Mouse (Mus musculus) retina, embryonic 14.5 days (tissue): ENCODE measurements around the gene Pard3.

Source experiments
- DNase-seq: peaks from one replicate; pipeline ENCODE4 v3.0.0-alpha.2; 2015; ENCODE audit warnings: low spot score

Pard3 gene

DNA sequence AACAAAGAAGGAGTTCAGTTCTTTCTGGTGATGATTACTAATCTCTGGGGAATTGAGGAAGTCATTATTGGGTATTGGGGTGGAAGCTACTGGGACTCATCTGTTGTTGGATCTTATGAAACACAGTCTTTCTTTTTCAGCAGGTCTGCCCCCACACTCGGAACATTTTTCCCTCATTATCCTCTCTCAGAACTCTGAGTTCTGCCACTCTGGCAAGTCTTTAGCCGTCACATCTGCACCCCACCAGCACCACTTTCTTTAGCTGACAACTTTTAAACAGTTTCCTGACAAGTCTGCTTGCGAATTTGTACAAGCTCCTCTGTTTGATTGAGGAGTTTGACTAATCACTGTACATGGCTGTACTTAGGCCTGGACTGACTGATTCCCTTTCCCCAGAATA, 118.4 kb downstream of the Pard3 start:
- peak; percentile 1 for DNase-seq

DNA sequence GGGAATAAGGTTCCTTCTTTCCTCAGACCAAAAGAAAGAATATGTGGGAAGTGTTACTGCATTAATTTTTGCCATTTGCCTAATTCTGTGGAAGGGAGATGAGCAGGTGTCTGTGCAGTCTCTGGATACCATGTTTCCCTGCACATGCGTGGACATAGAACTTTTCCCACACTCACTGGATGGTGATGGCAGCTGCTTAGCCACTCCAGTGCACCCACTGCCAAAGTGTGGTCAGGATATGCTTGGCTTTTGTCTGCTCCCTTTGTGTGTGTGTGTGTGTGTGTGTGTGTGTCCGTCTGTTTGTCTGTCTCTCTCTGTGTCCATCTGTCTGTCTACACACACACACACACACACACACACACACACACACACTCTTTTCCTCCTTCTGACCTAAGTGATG, 119.8 kb downstream of the Pard3 start:
- DNase-seq = peak; percentile 1

DNA sequence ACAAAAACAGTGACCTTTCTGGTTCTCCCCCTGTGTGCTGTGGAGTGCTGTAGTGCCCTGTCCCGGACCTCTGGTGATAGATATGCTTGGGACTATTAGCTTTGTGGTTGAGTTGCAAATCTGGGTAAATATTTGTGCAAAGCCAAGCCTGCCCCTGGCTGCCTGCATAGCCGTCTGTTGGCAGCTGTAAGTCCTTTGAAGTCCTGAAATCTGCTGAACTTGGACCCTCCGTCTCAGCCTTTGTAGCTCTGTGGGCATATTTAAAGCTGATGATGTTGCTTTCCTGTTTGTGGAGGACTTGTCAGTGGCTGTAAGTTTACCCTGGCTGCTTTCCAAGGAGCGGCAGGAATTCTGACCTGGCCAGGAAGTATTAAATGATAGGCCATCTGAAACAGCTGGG, 120.3 kb downstream of the Pard3 start:
- DNase-seq = peak; percentile 2

DNA sequence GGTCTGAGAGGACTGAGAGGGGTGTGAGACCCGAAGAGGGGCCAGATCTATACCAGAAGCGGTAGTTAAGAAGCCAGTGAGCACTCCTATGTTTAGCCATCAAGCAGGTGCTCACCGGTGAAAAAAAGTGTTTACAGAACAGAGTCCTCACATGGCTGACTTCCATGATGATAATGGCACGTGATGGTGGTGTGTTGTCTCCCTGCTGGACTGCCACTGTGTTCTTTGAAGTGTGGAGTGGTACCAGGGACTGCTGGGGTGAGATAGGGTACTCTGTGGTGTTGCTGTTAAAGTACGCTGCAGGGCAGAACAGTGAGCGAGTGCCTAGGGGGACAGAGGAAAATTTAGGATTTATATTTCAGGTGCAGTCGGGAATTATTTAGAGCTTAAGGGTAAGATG, 122.2 kb downstream of the Pard3 start:
- peak; percentile 10 for DNase-seq

DNA sequence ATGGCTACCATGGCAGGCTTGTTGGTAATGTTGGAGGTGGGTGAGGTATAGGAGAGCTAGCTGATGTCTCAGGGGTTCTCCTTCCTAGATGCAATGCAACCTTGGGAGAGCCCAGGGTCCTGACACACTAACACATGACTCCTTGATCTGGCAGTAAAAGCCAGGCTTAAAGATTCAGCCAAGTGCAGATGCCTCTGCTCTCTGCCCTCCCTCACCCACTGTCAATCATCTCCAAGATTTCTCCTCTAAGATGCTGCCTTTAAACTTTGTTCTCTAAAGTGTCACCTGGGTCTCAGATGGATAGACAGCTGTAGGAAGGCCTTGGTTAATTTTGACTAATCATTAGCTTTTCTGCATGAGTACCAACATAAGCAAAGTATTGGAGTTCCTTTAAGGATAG, 125.0 kb downstream of the Pard3 start:
- peak; percentile 1 for DNase-seq

DNA sequence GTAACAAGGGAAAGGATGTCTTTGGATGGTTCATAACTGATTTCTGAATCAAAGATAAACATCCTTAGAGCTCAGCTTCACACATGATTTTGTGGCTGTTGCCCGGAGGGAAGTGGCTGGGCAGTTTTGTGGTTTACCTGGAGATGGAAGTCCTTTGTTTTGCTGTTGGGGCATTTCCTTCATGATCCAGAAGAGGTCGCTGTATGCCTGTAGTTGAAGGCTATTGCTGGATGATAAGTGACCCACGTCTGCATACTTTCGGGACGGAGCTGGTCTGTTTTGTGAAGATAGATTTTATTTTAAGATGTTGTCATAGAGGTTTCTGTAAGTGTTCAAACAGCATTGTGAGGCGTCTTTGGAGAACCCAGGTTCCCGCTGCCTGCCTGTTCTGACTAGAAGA, 126.7 kb downstream of the Pard3 start:
- peak; percentile 82 for DNase-seq

DNA sequence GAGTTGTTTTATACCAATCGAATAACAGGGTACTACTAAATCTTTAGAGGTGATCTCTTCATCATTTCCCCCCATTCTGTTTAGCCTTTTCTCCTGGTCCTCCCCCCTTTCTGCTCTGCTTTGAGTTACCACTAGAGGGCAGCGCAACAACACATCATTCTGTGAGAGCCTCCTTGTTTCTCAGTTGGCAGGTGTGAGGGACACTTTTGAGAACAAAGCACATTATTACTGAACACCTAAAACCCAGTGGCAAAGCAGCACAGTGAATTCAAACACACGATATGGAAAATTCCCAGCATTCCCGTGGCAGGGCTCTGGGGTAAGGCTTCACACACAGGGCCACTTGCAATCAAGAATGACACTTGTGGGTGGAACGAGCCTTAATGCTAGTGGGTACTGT, 127.7 kb downstream of the Pard3 start:
- DNase-seq = peak; percentile 81

DNA sequence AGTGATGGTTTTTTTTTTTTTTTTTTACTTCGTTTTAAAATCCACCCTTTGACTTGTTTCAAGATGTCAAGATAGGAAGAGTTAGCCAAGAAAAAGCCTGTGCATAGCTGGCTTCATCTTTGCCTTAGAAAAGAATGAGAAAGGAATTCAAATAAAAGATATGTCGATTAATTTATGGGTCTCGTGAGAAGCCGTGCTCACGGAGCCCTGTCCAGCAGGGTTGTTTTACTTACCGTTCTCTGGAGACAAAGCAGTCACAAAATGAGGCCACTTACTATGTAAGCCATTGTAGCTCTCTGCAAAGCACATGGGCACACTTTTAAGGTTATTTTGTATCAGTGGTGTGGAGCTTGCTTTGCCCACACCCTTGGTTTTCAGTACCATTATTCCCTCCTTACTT, 128.1 kb downstream of the Pard3 start:
- peak; percentile 45 for DNase-seq

DNA sequence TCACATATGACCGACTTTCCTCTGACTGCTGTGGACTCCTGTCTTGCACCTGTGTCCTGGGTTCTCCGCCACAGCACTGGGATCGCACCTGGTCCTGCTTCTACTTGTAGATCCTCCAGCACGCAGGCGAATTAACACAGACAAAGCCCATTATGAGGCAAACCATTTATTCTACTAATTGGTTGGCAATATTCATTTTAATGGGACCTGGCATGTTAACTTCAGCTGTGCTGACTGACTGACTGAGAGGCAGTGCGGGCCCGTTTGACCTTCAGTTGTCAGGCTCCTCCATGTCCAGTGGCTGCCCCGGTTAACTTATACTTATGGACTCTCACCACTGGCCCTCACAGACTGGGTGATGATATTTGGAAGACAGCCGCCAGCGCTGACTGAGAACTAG, 128.6 kb downstream of the Pard3 start:
- DNase-seq = peak; percentile 69

DNA sequence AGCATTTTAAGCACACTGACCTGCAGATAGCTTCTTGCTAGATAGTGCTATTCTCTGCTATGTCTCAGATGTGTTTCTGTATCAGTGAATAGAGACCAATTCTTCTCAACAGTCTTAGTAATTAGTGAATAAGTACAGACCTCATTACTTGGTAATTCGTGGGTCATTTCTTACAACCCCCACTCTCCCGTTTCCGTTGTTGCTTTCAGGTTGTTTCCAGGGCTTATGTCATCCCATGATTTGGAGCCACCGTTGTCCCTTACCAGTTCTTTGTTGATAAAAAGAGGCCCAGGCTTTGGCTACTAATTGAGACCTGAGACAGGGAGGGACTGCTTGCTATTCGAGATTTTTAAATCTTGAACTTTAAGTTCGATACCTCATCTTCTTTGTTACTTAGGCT, 129.7 kb downstream of the Pard3 start:
- DNase-seq = no peak

DNA sequence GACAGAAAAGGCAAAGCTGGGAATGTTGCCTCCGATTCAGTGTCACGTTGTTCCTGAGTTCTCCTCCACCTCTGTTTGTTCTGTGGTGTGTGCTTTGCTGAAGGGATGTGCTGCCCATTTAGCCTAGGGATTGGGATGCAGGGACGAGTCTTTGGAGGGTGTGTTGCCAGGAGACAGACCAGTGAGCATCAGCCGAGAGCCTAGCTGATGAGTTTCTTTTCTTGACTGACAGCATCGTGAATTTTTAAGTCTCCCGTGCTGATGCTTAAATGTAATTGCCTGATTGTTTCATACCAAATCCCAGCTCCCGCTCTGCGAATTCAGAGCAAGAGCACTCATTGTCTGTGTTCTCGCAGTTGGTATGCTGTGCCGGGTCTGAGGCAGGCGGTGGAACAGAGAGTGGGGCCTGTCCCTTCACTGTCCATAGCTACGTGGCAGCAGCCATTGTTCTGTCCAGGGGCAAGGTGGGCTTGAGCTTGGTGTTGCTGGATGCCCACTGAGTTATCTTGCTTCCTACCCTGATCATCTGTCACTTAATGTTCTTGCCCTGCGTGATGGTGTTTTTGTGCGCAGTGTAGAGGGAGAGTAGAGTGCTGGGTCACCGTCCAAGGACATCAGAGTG, 131.2 kb downstream of the Pard3 start:
- DNase-seq = no peak

DNA sequence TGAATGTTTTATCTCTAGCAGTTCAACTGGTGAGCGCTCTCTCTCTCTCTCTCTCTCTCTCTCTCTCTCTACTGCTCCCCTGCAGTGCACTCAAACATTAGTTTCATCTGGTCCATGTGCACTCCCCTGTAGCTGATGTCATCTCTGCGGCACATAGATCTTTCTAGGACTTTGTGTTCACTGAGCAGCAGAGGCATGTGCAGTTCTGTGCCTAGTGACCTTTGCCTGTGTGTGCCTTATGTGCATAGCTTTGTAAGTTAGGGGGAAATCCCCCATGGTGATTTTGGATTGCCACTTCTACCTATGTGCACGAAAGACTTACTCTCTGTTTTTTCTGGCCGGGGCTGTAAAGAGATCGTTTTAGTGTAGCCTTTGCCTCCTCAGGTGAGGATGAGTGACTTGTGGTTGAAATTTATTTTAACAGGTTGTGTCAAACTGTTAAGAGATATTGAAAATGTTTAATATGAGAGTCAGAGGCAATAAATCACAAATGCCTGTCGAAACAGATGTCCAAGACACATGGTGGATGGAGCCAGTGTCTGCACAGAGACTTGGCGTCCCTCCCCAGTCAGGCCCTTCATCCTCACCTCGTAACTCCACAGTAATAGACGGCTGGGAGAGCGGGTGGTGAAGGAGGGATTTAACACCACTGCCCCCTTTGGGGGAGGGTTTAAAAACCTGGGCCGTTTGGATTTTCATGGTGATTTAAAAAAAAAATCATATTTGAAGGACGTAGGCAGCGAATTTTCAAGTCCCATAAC, 133.0 kb downstream of the Pard3 start:
- no peak for DNase-seq

DNA sequence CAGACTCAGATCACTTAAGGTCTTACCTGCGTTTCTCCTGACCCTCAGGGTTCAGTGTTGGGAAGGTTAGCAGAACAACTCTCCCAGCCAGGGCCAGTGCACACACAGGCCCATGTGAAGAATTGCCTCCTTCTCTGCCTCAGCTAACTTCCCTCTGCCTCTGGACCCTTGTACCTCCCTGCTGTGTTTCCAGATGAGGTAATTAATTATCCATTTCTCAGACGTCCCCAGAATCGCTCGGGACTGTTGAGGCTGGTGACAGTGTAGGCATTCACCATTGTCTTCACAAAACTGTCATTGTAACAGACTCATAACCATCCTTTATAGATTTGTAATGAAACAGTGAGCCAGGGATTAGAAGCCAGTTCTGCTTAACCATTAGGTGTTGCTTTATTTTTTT, 143.8 kb downstream of the Pard3 start:
- DNase-seq = peak; percentile 33

DNA sequence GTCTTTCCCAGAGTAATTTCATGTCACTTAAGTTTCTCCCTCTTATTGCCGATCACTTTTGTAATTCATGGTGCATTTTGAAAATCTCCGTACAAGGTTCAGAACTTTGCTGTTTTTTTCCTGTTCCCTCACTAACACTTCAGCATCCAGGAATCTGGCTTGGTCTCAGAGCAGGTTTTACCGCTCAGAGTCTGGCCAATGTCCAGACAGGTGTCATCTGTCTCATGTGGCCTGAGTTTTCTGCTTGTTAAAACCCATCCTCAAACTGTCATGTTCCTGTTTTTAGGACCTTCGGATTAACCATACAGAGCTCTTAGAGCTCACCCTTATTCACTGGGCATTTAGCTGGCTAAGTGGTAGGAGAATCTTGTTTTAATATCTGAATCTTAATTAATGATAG, 146.9 kb downstream of the Pard3 start:
- no peak for DNase-seq

DNA sequence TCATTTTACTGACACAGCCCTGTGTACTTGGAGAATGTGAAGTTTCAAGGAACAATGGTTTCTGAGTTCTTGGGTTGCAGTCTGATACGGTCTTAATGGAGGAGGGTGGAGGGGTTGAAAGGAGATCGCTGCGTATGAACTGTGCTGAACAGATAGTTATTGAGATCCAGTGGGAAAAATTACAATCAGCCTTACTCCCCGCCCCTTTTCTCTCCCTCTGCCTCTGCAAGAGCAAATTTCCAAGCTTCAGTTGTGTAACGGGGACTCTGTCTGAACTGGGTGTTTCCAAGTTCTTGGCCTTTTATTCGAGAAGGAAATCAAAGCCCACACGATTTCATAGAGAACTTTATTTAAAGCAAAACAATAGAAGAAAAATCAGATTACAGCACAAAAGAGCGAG, 150.6 kb downstream of the Pard3 start:
- no peak for DNase-seq

DNA sequence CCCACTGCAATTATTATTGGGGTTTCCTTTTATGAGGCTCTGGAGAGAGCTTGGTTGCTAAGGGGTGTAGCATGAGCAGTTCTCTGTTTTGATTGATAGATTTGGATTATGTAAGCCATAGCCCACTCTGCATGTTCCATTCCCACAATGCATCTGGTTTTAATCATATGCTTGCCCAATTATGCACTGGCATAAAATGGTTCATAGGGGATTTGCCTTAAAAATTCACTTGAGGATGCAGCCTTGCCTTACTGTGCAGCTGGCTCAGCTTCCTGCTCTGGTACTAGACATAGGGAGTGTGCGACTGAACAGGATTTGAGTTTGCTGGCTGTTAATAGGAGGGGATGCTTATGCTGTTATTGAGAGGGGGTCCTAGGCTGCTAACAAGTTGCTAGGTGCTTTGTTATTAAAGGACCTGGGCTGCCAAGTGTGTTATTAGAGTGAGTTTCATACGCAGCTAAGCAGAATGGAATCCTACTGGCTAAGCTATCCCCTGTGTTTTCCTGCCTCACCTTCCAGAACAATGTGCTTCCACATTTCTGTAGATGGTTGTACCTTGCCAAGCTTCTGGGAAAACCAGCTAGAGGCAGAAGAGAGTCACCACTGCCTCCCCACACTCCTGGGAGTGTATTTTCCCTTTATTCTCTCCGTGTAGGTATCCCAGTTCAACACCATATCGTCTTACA, 151.2 kb downstream of the Pard3 start:
- DNase-seq = no peak

DNA sequence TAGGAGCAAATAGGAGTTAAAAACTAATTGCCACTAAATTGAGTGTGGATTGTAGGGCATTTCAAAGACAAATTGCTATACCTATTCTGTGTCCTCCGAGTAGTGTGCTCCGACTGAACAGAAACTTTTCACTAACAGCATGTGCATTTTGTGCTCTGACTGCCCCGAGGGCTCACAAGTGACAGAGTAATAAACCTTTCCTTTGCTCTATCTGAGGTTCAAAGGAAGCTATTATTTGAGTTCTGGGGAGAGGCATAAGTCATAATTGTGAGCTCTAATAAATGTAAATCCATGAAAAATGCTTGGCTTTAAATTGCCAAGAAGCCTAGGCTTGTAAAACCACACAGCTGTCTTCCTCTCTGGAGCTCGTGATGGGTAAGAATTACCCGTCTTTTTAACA, 156.5 kb downstream of the Pard3 start:
- no peak for DNase-seq

DNA sequence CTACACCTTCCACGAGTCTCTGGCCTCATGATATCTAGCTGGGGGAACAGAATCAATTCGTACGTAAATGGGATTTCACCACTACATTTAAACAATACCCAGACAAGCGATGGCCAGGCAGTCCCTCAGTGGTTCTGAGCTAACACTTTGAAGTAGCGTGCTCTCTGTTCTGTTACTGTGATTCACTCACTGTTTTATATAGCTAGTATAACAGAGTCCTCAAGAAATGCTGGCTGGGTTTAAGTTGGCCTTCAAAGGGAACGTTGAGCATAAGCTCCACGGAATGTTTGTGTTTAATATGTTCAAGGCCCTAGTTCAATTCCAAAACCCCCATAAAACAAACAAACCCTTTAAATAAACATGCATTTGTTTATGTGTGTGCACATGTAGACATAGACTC, 156.9 kb downstream of the Pard3 start:
- no peak for DNase-seq

DNA sequence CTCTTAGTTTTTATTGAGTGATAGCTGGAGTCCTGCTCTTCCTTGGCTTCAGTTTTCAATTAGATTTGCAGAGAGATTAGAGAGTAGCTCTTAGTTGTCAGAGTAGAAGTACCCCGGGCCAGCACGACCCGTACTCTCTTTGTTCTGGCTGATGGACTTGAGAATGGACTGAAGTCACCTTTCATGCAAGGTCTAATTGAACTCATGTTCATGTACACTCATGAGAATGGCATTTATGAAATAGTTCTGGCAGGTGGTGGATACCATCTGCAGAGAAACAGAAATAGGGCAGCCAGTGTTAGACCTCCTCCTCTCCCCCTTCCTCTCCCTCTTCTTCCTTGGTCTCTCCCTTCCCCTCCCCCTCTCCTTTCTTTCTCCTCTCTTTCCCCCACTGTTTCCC, 158.7 kb downstream of the Pard3 start:
- no peak for DNase-seq

DNA sequence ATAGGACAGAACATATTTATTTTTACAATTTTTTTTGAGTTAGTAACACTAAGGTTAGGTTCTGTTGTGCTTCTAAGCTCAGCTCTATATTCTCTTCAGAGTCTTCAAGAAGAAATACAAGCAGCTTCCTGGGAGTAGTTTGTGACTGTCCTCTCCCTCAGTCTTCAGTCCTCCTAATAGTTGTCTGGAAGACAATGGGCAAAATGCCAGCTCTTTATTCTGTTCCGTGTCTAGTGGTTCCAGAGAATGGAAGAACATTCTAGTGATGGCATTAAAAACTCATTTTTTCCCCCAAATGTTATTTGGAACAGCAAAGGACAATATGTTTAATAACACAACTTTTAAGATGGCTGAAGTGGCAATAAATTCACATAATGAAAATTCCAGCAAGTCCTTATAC, 163.3 kb downstream of the Pard3 start:
- DNase-seq = no peak

DNA sequence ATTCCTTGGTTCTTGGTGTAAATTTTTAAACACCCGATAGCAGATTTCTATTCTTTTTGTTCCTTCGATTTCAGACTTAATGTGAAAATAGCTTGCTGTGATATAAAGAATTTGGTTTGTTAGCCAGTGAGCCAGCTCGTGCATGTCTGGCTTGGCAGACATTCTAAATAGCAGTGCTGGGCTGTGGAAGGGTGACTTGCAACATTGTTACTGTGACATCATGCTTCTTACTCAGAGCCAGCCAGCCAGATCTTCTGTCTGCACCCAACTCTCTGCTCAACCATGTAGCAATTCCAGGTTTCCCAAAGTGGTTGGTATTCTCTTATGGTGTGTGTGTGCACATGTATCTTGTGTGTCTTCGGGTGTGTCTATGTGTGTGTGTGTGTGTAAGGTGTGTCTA, 163.7 kb downstream of the Pard3 start:
- no peak for DNase-seq

DNA sequence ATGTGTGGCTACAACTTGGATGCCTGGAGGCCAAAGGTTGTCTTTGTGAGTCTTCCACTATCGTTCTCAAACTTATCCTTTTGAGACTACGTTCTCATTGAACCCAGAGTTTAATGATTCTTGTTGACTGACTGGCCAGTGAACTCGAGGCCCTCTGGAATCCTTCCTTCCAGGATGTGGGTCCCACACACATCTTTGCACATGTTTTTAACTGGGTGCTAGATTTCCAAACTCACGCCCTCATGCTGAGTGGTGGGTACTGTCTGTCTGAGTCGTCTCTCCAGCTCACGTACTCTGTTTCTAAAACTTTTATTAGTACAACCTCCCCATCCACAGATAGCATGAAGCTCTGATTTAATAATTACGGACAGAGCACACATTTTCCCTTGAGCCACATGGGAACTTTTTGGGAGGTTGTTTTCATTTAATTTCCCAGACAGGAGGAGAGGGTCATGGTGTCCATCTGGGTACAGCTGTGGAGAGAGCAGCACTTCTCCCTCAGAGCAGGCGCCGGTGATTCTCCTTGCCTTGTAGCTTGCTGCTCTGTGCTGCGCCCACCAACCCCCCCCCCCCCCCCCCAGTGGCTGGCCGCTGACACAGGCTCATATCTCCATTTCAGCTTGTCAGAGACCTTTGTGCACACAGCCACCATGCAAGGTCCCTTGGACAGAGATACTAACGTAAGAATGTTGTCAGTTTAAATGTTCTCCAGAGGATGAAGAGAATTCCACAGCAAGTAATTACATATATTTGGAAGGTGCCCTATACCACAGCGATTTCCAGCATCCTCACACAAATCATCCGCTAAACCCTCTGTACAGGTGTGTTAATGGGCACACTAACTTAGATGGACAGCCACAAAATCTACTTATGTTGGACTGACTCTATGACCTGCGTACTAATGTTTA, 165.9 kb downstream of the Pard3 start:
- DNase-seq = no peak

DNA sequence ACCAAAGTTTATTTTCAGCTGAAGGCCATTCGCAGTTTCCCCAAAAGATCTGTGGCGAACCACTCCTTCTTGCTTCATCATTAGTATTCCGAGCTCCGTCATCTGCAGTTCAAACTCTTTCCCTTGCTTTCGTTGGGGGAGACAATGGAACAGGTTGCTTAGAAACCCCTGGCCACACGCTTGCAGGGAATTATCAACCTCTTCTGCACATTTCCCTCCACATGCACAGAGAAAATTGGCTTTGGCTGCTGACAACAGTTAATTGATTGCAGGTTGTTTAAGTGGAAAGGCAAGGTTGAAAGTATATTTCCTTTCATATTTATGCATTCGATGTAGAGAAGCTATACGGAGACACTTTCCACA, 166.5 kb downstream of the Pard3 start:
- DNase-seq = no peak
